Mouse (Mus musculus): Measurements from ENCODE around the gene Ppp1r15a.

DNA sequence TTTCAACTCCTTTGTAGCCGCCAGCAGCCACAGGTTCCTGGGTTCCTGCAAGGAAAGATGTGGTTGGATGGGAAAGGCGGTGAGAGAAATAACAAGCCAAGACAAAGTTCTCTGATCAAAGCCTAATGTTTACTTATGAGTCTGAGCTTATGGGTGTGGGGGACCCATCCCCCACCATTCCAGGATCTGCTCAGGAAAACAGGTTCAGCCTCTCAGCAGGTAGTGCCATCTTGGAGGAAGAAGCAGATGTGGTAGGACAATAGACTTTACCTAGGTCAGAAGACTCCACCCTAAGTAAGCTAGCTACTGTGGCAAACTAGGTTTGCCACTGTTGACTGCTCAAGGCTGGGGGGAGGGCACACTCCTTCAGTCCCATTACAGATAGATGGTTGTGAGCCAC is 38.7 kb upstream of the Ppp1r15a start:
- no peak for TF ChIP-seq POLR2A (IDR thresholded peaks at IDR 0.05; ENCODE audit: borderline replicate concordance, extremely low read depth, insufficient read depth, insufficient read length, poor library complexity, severe bottlenecking)
- no peak for TF ChIP-seq CTCF (IDR thresholded peaks at IDR 0.05; ENCODE audit: borderline replicate concordance, extremely low read depth, insufficient read depth, insufficient read length)

Measured in brain, embryonic 14.5 days (tissue).